Mouse (Mus musculus) testis, postnatal 10 days (tissue): Measurements from ENCODE around the gene Ptprd.
"Not testable (repeated sequence)": the region's sequence is repeated elsewhere in the genome, so short reads cannot be mapped to it uniquely, and the experiment has no call there.

Source experiments
- DNase-seq: peaks from one replicate; pipeline ENCODE4 v3.0.0; 2021; ENCODE audit warnings: low spot score

Gene Ptprd

GRCm38 (mm10) chr4:76199321-76199720 lies 2012.4 kb downstream of the Ptprd start:
- DNase-seq = no peak

GRCm38 (mm10) chr4:76194762-76195161 lies 2017.0 kb downstream of the Ptprd start:
- no peak for DNase-seq

- DNase-seq = no peak
These were observed 2018.3 kb downstream of the Ptprd start for GRCm38 (mm10) chr4:76193496-76193895.

GRCm38 (mm10) chr4:76192031-76192430 lies 2019.7 kb downstream of the Ptprd start:
- no peak for DNase-seq

GRCm38 (mm10) chr4:76190788-76191187 lies 2021.0 kb downstream of the Ptprd start:
- no peak for DNase-seq

GRCm38 (mm10) chr4:76183095-76183494 lies 2028.7 kb downstream of the Ptprd start:
- no peak for DNase-seq

- DNase-seq = no peak
These were observed 2032.3 kb downstream of the Ptprd start for GRCm38 (mm10) chr4:76179497-76179896.

- DNase-seq = no peak
These were observed 2036.7 kb downstream of the Ptprd start for GRCm38 (mm10) chr4:76175086-76175485.

- DNase-seq = no peak
These were observed 2056.0 kb downstream of the Ptprd start for GRCm38 (mm10) chr4:76155750-76156149.

GRCm38 (mm10) chr4:76154190-76154589 lies 2057.6 kb downstream of the Ptprd start:
- no peak for DNase-seq

- no peak for DNase-seq
These were observed 2066.8 kb downstream of the Ptprd start for GRCm38 (mm10) chr4:76144925-76145324.

GRCm38 (mm10) chr4:76144333-76144732 lies 2067.4 kb downstream of the Ptprd start:
- DNase-seq = no peak

GRCm38 (mm10) chr4:76137901-76138300 lies 2073.9 kb downstream of the Ptprd start:
- DNase-seq = no peak

- no peak for DNase-seq
These were observed 2075.1 kb downstream of the Ptprd start for GRCm38 (mm10) chr4:76136625-76137024.

- DNase-seq = no peak
These were observed 2119.9 kb downstream of the Ptprd start for GRCm38 (mm10) chr4:76091845-76092244.

- no peak for DNase-seq
These were observed 2121.9 kb downstream of the Ptprd start for GRCm38 (mm10) chr4:76089866-76090265.

GRCm38 (mm10) chr4:76076051-76076450 lies 2135.7 kb downstream of the Ptprd start:
- no peak for DNase-seq

GRCm38 (mm10) chr4:76073286-76073685 lies 2138.5 kb downstream of the Ptprd start:
- DNase-seq = no peak

GRCm38 (mm10) chr4:76071720-76072119 lies 2140.0 kb downstream of the Ptprd start:
- DNase-seq = no peak

GRCm38 (mm10) chr4:76056836-76057235 lies 2154.9 kb downstream of the Ptprd start:
- no peak for DNase-seq

- DNase-seq = no peak
These were observed 2166.1 kb downstream of the Ptprd start for GRCm38 (mm10) chr4:76045650-76046049.

GRCm38 (mm10) chr4:76044802-76045201 lies 2167.0 kb downstream of the Ptprd start:
- no peak for DNase-seq

GRCm38 (mm10) chr4:76037178-76037577 lies 2174.6 kb downstream of the Ptprd start:
- not testable (repeated sequence) for DNase-seq

GRCm38 (mm10) chr4:76025571-76026325 lies 2186.0 kb downstream of the Ptprd start:
- no peak for DNase-seq
